Mouse (Mus musculus): ENCODE results near the gene Ccdc15.

DNA sequence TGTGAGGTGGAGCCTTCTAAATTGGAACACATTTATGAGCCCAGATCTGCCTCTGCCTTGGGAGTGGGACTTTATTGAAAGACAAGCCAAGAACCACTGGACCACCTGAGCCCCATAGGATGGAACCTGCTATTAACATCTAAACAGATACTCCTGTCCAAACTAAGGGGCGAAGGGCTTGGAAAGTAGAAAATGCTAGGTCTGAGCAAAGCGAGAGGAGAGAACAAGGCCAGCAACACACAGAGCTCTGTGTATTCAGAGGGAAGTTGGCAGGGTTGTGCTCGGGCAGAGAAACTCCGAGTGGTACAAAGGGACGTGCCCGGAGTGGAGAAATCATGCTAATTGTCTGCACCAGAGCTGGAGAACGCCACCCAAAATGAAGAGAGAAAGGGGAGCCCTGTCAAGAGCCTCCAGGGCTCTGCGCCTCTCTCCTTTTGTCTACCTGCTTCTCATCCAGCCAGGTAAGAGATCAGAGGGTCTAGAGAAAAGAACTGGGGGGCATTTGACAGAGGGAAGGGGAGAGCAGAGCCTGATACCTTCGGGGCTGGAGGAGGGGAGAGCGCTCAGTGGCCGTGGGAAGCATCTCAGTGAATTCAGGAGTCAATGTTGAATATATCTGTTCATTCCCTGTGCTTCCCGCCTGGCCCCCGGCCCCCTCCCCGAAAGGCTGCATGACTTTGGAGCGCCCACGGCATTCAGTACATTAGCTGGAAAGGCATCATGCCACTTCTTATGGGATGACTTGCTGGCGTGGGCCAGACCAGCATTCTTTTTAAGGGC is 19.3 kb upstream of the Ccdc15 start, which contains the start of gene Hepacam:
- TF ChIP-seq CTCF (conservative IDR thresholded peaks at IDR 0.05; ENCODE audit: low read length) (no peak), NANOG (IDR thresholded peaks at IDR 0.05; ENCODE audit: borderline replicate concordance, low read length) (no peak), POU5F1 (IDR thresholded peaks at IDR 0.05; ENCODE audit: borderline replicate concordance, low read length) (no peak)
